Mouse (Mus musculus) urinary bladder, postnatal 10 days (tissue): ENCODE measurements around the gene Filip1l.

Experiments used
- DNase-seq: peaks from one replicate; pipeline ENCODE4 v3.0.0; 2022; ENCODE audit warnings: low spot score

The Filip1l gene

GRCm38 (mm10) chr16:57352751-57353150 is at the start of gene Filip1l:
Gene Filip1l, plus strand, starts transcription at chr16:57353093.
- DNase-seq, result no peak

- DNase-seq, result no peak
Measured at GRCm38 (mm10) chr16:57303716-57304115, 49.2 kb upstream of the Filip1l start.

- DNase-seq, result no peak
Measured at GRCm38 (mm10) chr16:57305463-57305862, 47.4 kb upstream of the Filip1l start.

GRCm38 (mm10) chr16:57312130-57312529 is 40.8 kb upstream of the Filip1l start:
- no peak for DNase-seq

GRCm38 (mm10) chr16:57313487-57313886 is 39.4 kb upstream of the Filip1l start:
- no peak for DNase-seq

- no peak for DNase-seq
Measured at GRCm38 (mm10) chr16:57314236-57314635, 38.7 kb upstream of the Filip1l start.

GRCm38 (mm10) chr16:57315026-57315425 is 37.9 kb upstream of the Filip1l start:
- DNase-seq, result no peak

GRCm38 (mm10) chr16:57317127-57317526 is 35.8 kb upstream of the Filip1l start:
- DNase-seq, result no peak

GRCm38 (mm10) chr16:57317882-57318636 is 34.8 kb upstream of the Filip1l start:
- no peak for DNase-seq

- no peak for DNase-seq
Measured at GRCm38 (mm10) chr16:57318637-57319125, 34.2 kb upstream of the Filip1l start.

- DNase-seq, result no peak
Measured at GRCm38 (mm10) chr16:57319284-57320124, 33.4 kb upstream of the Filip1l start.

- no peak for DNase-seq
Measured at GRCm38 (mm10) chr16:57326996-57327395, 25.9 kb upstream of the Filip1l start.

- no peak for DNase-seq
Measured at GRCm38 (mm10) chr16:57329028-57329427, 23.9 kb upstream of the Filip1l start.

GRCm38 (mm10) chr16:57330111-57330510 is 22.8 kb upstream of the Filip1l start:
- no peak for DNase-seq

GRCm38 (mm10) chr16:57332301-57332700 is 20.6 kb upstream of the Filip1l start:
- no peak for DNase-seq

GRCm38 (mm10) chr16:57336770-57337423 is 16.0 kb upstream of the Filip1l start:
- no peak for DNase-seq

GRCm38 (mm10) chr16:57339765-57340612 is 12.9 kb upstream of the Filip1l start:
- DNase-seq, result no peak

- DNase-seq, result no peak
Measured at GRCm38 (mm10) chr16:57340613-57340898, 12.3 kb upstream of the Filip1l start.

- DNase-seq, result no peak
Measured at GRCm38 (mm10) chr16:57346258-57346657, 6.6 kb upstream of the Filip1l start.

- DNase-seq, result no peak
Measured at GRCm38 (mm10) chr16:57349039-57349438, 3.9 kb upstream of the Filip1l start.

- DNase-seq, result no peak
Measured at GRCm38 (mm10) chr16:57349689-57350088, 3.2 kb upstream of the Filip1l start.
